Mouse (Mus musculus): ENCODE measurements at regions not wholly inside any gene's neighbourhood (a gene's known extent, or its start where the extent isn't known, plus 50 kb on each side); places are given as distances from the start of the nearest gene placed in this dataset.

- no peak for DNase-seq (ENCODE audit: low spot score in 2 of 2)
Observed at GRCm38 (mm10) chr8:44466409-44467078, 468.7 kb upstream of the Fat1 start.

DNA sequence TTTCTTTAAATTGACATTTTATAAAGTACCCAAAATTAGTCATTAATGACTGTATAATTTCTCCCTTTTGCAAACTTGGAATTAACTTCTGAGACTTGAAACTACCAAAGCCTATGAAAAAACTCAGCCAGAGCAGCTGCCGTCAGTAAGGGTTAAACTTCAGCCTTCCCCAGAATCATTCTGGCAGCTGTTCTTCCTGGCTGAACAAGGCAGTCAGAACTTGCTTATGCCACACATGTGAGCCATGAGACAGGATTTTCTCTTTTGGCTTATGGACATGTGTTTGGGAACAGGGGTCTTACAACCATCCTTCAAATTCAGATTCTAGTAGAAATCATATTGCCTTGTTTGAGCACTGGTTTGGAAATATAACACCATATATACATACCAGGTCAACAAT is 422.4 kb upstream of the Fat1 start:
- DNase-seq (ENCODE audit: low spot score in 2 of 2) = no peak

GRCm38 (mm10) chr8:44525915-44526314 is 409.3 kb upstream of the Fat1 start:
- no peak for DNase-seq (ENCODE audit: low spot score in 2 of 2)

DNA sequence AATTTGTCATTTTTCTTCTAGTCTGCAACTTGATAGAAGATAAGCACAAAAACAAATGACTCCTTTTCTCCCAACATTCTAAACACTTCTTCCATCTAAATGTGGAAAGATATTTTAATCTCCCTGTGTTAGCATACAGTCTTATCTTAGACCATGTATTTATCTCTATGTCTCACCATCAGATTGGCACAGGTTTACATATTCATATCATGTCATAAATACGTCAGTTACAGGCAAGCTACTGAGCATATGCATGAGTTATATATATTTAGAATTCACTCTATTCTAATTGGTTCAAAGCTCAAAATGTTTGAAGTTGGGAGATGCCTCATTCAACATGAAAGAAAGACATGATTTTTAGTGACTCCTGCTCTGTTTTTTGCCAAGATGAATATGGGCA is 405.6 kb upstream of the Fat1 start:
- no peak for DNase-seq (ENCODE audit: low spot score in 2 of 2)

- DNase-seq (ENCODE audit: low spot score in 2 of 2) = no peak
Observed at GRCm38 (mm10) chr8:44548885-44549284, 386.4 kb upstream of the Fat1 start.

- DNase-seq (ENCODE audit: low spot score in 2 of 2) = no peak
Observed at GRCm38 (mm10) chr8:44559161-44559560, 376.1 kb upstream of the Fat1 start.

GRCm38 (mm10) chr8:44576314-44576858 is 358.9 kb upstream of the Fat1 start:
- no peak for DNase-seq (ENCODE audit: low spot score in 2 of 2)

DNA sequence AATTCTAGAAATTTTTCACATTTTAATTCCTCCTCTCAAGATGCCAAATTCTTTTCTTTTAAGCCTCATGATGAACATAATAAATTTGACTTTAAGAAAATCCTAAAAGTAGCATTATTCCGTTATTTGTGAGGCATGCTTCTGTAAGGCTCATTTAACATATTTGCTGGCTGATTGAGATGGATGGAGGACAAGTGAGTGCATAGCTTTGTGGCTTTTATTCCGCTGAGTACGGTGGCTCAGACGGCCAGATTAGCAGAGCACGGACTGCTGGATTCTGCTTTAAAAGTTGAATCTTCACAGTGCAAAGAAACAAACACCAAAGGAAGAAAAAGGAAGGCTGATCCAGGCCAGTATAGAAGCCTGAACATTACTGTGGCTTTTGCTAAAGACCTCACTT is 358.3 kb upstream of the Fat1 start:
- no peak for DNase-seq (ENCODE audit: low spot score in 2 of 2)
